Mouse (Mus musculus) erythroblast, embryonic 14.5 days (primary cell): ENCODE results near the gene Muc1.

Source experiments
- GATA1 ChIP-seq: IDR thresholded peaks from 2 replicates; pipeline ENCODE4 v1.6.1; 2012; ENCODE audit warnings: low read length, inconsistent platforms, mixed read lengths
- TAL1 ChIP-seq: IDR thresholded peaks from 3 replicates; pipeline ENCODE4 v1.6.1; 2012; ENCODE audit warnings: low read length, inconsistent platforms, mixed read lengths

DNA sequence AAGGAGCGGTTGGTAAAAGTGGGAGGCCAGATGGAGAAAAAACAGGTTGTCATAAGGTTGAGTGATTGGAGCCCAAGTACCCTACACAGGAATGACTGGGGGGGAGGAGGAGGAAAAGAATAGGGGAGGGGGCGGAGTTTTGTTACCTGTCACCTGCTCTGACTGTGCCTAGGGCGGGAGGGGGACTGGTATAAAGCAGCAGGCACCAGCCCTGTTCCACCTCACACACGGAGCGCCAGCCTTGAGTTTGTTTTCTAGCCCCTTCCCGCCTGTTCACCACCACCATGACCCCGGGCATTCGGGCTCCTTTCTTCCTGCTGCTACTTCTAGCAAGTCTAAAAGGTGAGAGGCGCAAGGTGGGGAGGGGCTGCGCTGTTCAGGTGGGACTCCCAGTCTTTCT lies at the start of gene Muc1:
- TF ChIP-seq GATA1 (no peak), TAL1 (no peak)
